Mouse (Mus musculus) adipose tissue, adult 10 weeks (tissue): ENCODE data around the gene Prss54. TPM values are rescaled to one million over a fixed set of nuclear protein-coding genes. Genes with fewer than 3 reads are reported as not detected.

Source experiments
- polyA plus RNA-seq: library from polyadenylated mRNA; stranded (reverse); fragments of 350-450 nt; fragmentation: Illumina TruSeq; extraction: RNeasy Lipid Tissue Mini Kit (QIAGEN cat#74804); gene quantifications from one replicate; pipeline ENCODE4 v1.2.3, GENCODE M21; 2014; ENCODE audit warnings: low read depth, low replicate concordance

Gene Prss54
- polyA plus RNA-seq: 3.7 TPM

DNA sequence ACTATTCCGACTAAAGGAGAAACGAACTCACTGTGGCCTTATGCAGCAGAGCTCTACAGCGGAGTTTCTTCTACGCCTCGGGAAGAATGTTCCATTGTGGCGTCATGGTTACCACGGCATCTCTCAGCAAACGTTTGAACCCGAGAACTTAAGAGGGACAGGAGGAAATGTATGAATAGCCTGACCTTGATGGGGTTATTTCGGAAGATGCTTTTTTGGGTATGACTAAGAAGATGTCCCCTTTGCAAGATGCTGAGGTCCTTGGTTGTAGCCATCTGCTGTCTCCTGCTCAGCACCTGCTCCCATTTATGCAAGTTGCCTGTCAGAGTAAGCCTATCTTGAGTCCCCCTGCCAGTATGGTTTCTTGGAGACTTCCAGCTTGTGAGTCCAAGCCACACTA lies at the start of gene Prss54:
Gene Prss54 (minus strand): TSS at position 101 of the 400 bp plus-strand sequence.

GRCm38 (mm10) chr8:95533584-95534387 lies 42.4 kb downstream of the Prss54 start, which contains the start of gene Ccdc113:
Gene Ccdc113 (plus strand): TSS chr8:95534085.

Other genes starting within 250 kb of the Prss54 start
- gene Zfp319, start 244.4 kb downstream of the Prss54 start, polyA plus RNA-seq: 6.2 TPM
- gene Usb1, start 244.1 kb downstream of the Prss54 start, polyA plus RNA-seq: 20.1 TPM
- gene Mmp15, start 224.1 kb downstream of the Prss54 start, polyA plus RNA-seq: 7.7 TPM
- 46.9 TPM for gene Cfap20, start 141.5 kb downstream of the Prss54 start, polyA plus RNA-seq
- gene Csnk2a2, start 86.3 kb downstream of the Prss54 start, polyA plus RNA-seq: 43.6 TPM
- 6.9 TPM for gene Ccdc113, start 42.3 kb downstream of the Prss54 start, polyA plus RNA-seq
- gene Gins3, start 57.1 kb upstream of the Prss54 start, polyA plus RNA-seq: 4.0 TPM
- gene Ndrg4, start 100.6 kb upstream of the Prss54 start, polyA plus RNA-seq: 51.5 TPM
- 17.6 TPM for gene Setd6, start 139.5 kb upstream of the Prss54 start, polyA plus RNA-seq
- gene Cnot1, start 231.1 kb upstream of the Prss54 start, polyA plus RNA-seq: 78.2 TPM
- gene Sap18b, start 249.0 kb upstream of the Prss54 start, polyA plus RNA-seq: 83.4 TPM